Mouse (Mus musculus) central nervous system, embryonic 11.5 days (tissue): ENCODE measurements around the gene Phc1. TPM values are rescaled to one million over a fixed set of nuclear protein-coding genes. Genes with fewer than 3 reads are reported as not detected.

Source experiments
- polyA plus RNA-seq: library from polyadenylated mRNA; depleted of rRNA; stranded (reverse); fragments of >200 nt; gene quantifications from 2 replicates; pipeline ENCODE4 v1.2.3, GENCODE M21; 2012; rRNA removed

Phc1 gene
- 41.9 and 79.3 TPM in 2 replicates for polyA plus RNA-seq

DNA sequence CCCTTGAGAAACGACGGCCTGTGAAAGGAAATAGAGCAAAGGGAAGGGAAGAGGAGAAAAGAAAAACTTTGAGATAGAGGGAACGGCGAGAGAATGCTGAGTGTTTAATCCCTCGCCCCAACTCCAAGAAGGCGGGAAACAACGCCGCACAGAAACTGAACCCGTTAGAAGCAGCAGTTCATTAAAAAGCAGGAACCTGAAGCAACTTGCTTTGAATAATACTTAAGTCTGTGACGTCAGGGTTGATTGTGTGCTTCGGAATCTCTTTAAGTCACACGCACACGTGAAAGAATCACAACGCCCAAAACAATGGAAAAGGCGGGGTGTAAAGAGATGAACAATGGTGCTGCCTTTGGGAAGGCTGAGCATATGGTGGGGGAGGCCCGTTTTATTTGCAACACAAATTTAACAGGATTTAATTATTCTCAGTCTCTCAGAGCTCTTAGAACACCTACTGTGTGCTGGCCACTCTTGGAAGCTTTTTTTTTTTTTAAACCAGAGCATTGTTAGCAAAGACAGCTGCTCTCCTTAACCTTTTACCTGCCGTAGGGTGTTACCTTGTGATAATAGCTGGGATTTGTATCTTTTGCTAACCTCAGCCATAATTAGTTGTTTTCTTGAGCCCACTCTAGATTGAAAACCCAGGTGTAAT, at the start of gene Phc1:
TSS of gene Phc1 (minus strand) at position 213 of the 652 bp plus-strand sequence.

GRCm38 (mm10) chr6:122308505-122309393, 31.6 kb downstream of the Phc1 start, which contains the start of gene M6pr:
TSS of gene M6pr (plus strand) at chr6:122308720.

GRCm38 (mm10) chr6:122282782-122283181, 57.6 kb downstream of the Phc1 start, which contains the start of gene Klrg1:
TSS of gene Klrg1 (minus strand) at chr6:122282882.

Other genes with a start within 250 kb of the Phc1 start
- 0.06 and 0.12 TPM in 2 replicates for gene Klrg1, start 57.7 kb downstream of the Phc1 start, polyA plus RNA-seq
- 50.1 and 62.6 TPM in 2 replicates for gene M6pr, start 31.8 kb downstream of the Phc1 start, polyA plus RNA-seq
- gene Rimklb, start 158.2 kb upstream of the Phc1 start, polyA plus RNA-seq: 114 and 333 TPM in 2 replicates
- gene Mfap5, start 165.3 kb upstream of the Phc1 start, polyA plus RNA-seq: 0.75 and 0.89 TPM in 2 replicates
- gene Aicda, start 213.2 kb upstream of the Phc1 start, polyA plus RNA-seq: 0.06 TPM in 2 replicates